Mouse (Mus musculus): ENCODE data around the gene Gm45233. TPM values are rescaled to one million over a fixed set of nuclear protein-coding genes. Genes with fewer than 3 reads are reported as not detected.
A peak's percentile ranks its signal among the peaks of the same experiment; 100 is the strongest.

Gm45233 gene
- polyA plus RNA-seq, 1 experiment = 0.75 TPM

- H3K9me3 ChIP-seq = peaks cover 5% of the 10 kb centered on the region; the same call in 1 of the 2 replicates
- H3K27me3 ChIP-seq (replicated peaks) = no peaks in the 10 kb centered on the region
- H3K4me1 ChIP-seq = peaks cover 59% of the 10 kb centered on the region
- TF ChIP-seq FLI1 (IDR thresholded peaks at IDR 0.05; ENCODE audit: low read length) (no peak), GATA1 (IDR thresholded peaks at IDR 0.05; ENCODE audit: borderline replicate concordance, low read length) (no peak)
- H3K36me3 ChIP-seq (replicated peaks; ENCODE audit: low read length) = peaks cover 5% of the 10 kb centered on the region
- peak within 1 kb of the TSS; percentile 78 for H3K4me3 ChIP-seq (replicated peaks)
Measured at GRCm38 (mm10) chr7:43427406-43427805, 16.5 kb upstream of the Gm45233 start, which contains the start of gene Lim2. TSS of gene Lim2 (plus strand) at chr7:43427670.

GRCm38 (mm10) chr7:43429500-43429899, 14.4 kb upstream of the Gm45233 start:
- Histone ChIP-seq H3K36me3 (replicated peaks; ENCODE audit: low read length) (peaks cover 5% of the 10 kb centered on the region), H3K27me3 (replicated peaks) (no peaks in the 10 kb centered on the region), H3K4me3 (replicated peaks) (no peak overlapping the region), H3K9me3 (peaks cover 5% of the 10 kb centered on the region; the same call in 1 of the 2 replicates), H3K4me1 (peaks cover 40% of the 10 kb centered on the region)
- no peak for TF ChIP-seq GATA1 (IDR thresholded peaks at IDR 0.05; ENCODE audit: borderline replicate concordance, low read length)
- TF ChIP-seq FLI1 (IDR thresholded peaks at IDR 0.05; ENCODE audit: low read length) = no peak

DNA sequence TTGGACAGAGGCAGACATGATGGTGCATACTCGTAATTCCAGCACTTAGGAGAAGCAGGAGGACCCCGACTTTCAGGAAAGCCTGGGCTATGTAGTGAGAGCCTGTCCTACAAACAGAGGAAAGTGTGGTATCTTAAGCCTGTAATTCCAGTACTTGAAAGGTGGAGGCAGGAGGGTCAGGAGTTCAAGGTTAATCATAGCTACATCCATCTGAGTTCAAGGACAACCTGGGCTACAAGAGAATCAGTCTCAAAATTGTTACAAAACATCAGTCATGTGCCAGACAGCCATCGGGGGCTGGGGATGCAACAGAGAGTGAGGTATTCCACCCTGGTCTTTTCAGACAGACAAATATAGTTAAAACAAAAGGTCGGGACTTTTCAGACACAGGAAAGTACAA, 11.0 kb upstream of the Gm45233 start:
- Histone ChIP-seq H3K4me1 (peaks cover 61% of the 10 kb centered on the region), H3K4me3 (replicated peaks) (no peak overlapping the region), H3K36me3 (replicated peaks; ENCODE audit: low read length) (peaks cover 5% of the 10 kb centered on the region), H3K27me3 (replicated peaks) (no peaks in the 10 kb centered on the region), H3K9me3 (peaks cover 5% of the 10 kb centered on the region; the same call in 1 of the 2 replicates)
- TF ChIP-seq FLI1 (IDR thresholded peaks at IDR 0.05; ENCODE audit: low read length) (no peak), GATA1 (IDR thresholded peaks at IDR 0.05; ENCODE audit: borderline replicate concordance, low read length) (no peak)

DNA sequence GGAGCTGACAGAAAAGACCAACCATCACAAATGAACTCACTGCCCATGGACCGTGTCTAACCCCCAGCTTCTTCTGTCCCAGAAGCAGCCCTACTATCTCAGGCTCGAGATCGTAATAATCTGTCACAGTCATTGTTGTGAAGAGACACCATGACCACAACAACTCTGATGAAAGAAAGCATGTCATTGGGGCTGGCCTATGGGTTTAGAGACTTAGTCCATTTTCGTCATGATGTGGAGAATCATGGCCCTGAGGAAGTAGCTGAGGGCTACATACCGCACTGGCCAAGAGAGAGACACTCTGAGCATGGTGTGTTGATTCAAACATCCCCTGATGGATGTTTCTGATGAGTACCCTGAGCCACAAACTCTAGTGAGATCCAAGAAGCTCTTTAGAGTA, 9.3 kb upstream of the Gm45233 start:
- no peaks in the 10 kb centered on the region for H3K27me3 ChIP-seq (replicated peaks)
- peak overlapping the region; percentile 21 for H3K4me3 ChIP-seq (replicated peaks)
- H3K36me3 ChIP-seq (replicated peaks; ENCODE audit: low read length) = peaks cover 5% of the 10 kb centered on the region
- peaks cover 64% of the 10 kb centered on the region for H3K4me1 ChIP-seq
- peaks cover 5% of the 10 kb centered on the region; the same call in 1 of the 2 replicates for H3K9me3 ChIP-seq
- TF ChIP-seq GATA1 (IDR thresholded peaks at IDR 0.05; ENCODE audit: borderline replicate concordance, low read length) (no peak), FLI1 (IDR thresholded peaks at IDR 0.05; ENCODE audit: low read length) (no peak)

DNA sequence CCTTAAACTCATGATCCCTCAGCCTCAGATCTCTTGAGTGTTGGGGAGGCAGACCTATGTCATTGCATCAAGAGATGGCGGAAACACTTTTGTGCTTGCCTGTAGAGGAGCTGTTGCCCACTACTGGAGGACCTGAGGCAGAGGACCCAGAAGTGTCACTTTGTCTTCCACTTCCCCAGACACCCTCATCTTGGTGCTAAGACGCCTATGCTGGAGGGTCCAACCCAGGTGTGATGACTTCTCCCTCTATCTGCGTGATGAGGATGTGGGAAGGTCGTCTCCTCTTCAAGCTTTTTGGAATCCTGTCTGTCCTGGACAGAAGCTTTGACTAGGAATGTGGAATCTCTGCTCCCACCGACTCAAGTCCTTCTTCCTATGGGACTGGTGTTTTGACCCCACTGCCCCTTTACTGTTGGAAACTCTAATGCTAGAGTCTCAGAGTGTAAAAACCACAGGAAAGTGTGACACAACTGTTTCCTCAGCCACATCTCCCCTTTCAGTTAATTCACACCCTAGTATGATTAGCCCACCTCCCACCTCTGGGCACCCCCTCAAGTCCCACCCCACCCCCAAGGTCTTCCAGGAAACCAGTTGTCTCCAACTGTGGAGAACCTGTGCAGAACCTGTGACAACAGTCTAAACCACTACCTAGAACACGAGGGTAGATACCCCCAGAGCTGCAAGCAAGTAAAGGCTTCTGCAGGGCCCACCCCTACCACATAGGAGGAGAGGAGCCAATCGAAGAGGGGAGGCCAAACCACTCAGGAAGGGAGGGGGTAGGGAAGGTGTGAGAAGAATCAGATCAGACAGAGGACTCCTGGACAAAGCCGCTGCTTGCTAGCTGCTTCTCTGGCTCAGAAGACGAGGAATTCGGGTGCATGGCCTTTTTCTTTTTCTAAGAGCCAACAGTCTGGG, 7.3 kb upstream of the Gm45233 start, which contains the start of gene Nkg7:
Nkg7 (plus strand) TSS at position 733 of the 915 bp plus-strand sequence.
- Histone ChIP-seq H3K4me3 (replicated peaks) (peak within 1 kb of the TSS; percentile 76), H3K9me3 (peaks cover 3% of the 10 kb centered on the region; the same call in 1 of the 2 replicates), H3K4me1 (peaks cover 72% of the 10 kb centered on the region), H3K27me3 (replicated peaks) (no peaks in the 10 kb centered on the region), H3K36me3 (replicated peaks; ENCODE audit: low read length) (peaks cover 3% of the 10 kb centered on the region)
- TF ChIP-seq GATA1 (IDR thresholded peaks at IDR 0.05; ENCODE audit: borderline replicate concordance, low read length) (no peak), FLI1 (IDR thresholded peaks at IDR 0.05; ENCODE audit: low read length) (no peak)

DNA sequence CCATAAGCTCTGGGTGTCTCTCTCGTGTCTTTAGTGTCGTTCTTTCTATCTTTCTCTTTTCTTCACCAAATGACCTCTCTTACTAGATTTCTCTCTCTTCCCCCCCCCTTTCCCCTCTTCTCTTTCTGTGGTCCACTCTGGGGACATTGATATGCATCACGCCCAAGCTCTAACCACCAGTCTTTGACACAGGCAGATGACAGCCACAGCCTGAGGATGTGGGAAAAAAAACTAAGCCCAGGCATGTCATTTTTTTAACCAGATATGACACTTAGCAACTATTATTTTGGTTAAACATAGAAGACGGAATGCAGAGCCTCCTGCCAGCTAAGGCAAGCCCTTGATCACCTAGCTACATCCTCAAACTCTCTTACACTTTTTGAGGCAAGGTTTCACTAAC, 5.3 kb upstream of the Gm45233 start:
- H3K4me3 ChIP-seq (replicated peaks) = peak overlapping the region; percentile 76
- H3K9me3 ChIP-seq = no peaks in the 10 kb centered on the region
- no peaks in the 10 kb centered on the region for H3K27me3 ChIP-seq (replicated peaks)
- no peaks in the 10 kb centered on the region for H3K36me3 ChIP-seq (replicated peaks; ENCODE audit: low read length)
- peaks cover 88% of the 10 kb centered on the region for H3K4me1 ChIP-seq
- no peak for TF ChIP-seq GATA1 (IDR thresholded peaks at IDR 0.05; ENCODE audit: borderline replicate concordance, low read length)
- TF ChIP-seq FLI1 (IDR thresholded peaks at IDR 0.05; ENCODE audit: low read length) = no peak

DNA sequence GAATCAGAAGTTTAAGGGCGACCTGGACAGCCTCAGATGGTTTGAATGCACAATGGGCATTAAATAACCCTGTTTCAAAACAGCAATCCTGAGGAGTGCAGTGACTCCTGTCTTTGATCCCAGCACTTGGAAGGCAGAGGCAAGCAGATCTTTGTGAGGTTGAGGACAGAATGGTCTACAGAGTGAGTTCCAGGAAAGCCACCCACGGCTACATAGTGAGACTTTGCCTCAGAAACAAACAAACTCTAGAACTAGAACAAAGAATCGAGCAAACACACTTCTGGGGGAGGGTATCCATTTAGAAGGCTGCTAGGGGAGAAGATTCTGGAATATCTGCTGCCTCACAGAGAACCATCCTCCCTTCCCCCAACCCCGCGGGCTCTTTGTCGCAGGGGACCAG, 3.4 kb upstream of the Gm45233 start, which contains the start of gene Cldnd2:
Cldnd2 (plus strand) TSS at position 301 of the 400 bp plus-strand sequence.
- Histone ChIP-seq H3K4me1 (peaks cover 92% of the 10 kb centered on the region), H3K9me3 (no peaks in the 10 kb centered on the region), H3K36me3 (replicated peaks; ENCODE audit: low read length) (no peaks in the 10 kb centered on the region), H3K27me3 (replicated peaks) (no peaks in the 10 kb centered on the region), H3K4me3 (replicated peaks) (peak within 1 kb of the TSS; percentile 74)
- TF ChIP-seq GATA1 (IDR thresholded peaks at IDR 0.05; ENCODE audit: borderline replicate concordance, low read length) (no peak), FLI1 (IDR thresholded peaks at IDR 0.05; ENCODE audit: low read length) (no peak)

- no peaks in the 10 kb centered on the region for H3K27me3 ChIP-seq (replicated peaks)
- peaks cover 92% of the 10 kb centered on the region for H3K4me1 ChIP-seq
- TF ChIP-seq GATA1 (IDR thresholded peaks at IDR 0.05; ENCODE audit: borderline replicate concordance, low read length) = no peak
- TF ChIP-seq FLI1 (IDR thresholded peaks at IDR 0.05; ENCODE audit: low read length) = no peak
- peaks cover 6% of the 10 kb centered on the region for H3K36me3 ChIP-seq (replicated peaks; ENCODE audit: low read length)
- no peaks in the 10 kb centered on the region for H3K9me3 ChIP-seq
- peak overlapping the region; percentile 74 for H3K4me3 ChIP-seq (replicated peaks)
Measured at GRCm38 (mm10) chr7:43441071-43441470, 2.9 kb upstream of the Gm45233 start.

DNA sequence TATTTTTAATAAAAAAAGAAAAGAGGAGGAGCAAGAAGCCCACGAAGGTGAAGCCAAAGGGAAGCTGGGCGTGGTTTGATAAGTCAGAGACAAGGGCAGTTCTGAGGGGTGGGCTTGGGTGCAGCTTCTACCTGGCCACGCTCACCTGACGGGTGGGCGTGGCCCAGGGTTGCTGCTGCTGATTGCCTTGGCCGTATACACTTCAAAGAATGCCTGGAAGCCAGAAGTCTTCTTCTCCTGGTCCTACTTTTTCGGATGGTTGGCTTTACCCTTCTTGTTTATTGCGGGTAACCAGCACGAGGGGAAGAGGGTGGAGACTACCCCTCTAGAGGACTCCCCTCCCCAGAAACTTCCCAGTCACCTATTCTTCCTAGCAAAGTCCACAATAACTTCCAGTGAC, 1.2 kb upstream of the Gm45233 start:
- Histone ChIP-seq H3K4me3 (replicated peaks) (peak overlapping the region; percentile 92), H3K27me3 (replicated peaks) (no peaks in the 10 kb centered on the region), H3K36me3 (replicated peaks; ENCODE audit: low read length) (peaks cover 21% of the 10 kb centered on the region), H3K9me3 (no peaks in the 10 kb centered on the region), H3K4me1 (peaks cover 92% of the 10 kb centered on the region)
- TF ChIP-seq GATA1 (IDR thresholded peaks at IDR 0.05; ENCODE audit: borderline replicate concordance, low read length) (no peak; the same call in 2 of the 3 replicates), FLI1 (IDR thresholded peaks at IDR 0.05; ENCODE audit: low read length) (no peak)

Measured in megakaryocyte, embryonic 14.5 days (primary cell).